Mouse (Mus musculus): ENCODE data around the gene Nxpe4. TPM values are rescaled to one million over a fixed set of nuclear protein-coding genes. Genes with fewer than 3 reads are reported as not detected.

The Nxpe4 gene
- total and polyA plus RNA-seq, 3 experiments = 9.2 to 14.9 TPM; not detected in 1

GRCm38 (mm10) chr9:48284221-48284620, 122.4 kb downstream of the Nxpe4 start:
- TF ChIP-seq SIN3A (IDR thresholded peaks at IDR 0.05; ENCODE audit: low read length) = no peak
- no peak for TF ChIP-seq ZKSCAN1 (IDR thresholded peaks at IDR 0.05; ENCODE audit: low read depth, low read length)
- TF ChIP-seq GATA1 (IDR thresholded peaks at IDR 0.05; ENCODE audit: low read depth, low read length) = no peak
- TF ChIP-seq KAT2A (conservative IDR thresholded peaks at IDR 0.05; ENCODE audit: low read depth, low read length) = no peak
- TF ChIP-seq TBP (IDR thresholded peaks at IDR 0.05; ENCODE audit: low read depth, low read length) = no peak
- TF ChIP-seq MAX (IDR thresholded peaks at IDR 0.05; ENCODE audit: low read length) = no peak
- no peak for TF ChIP-seq TCF12 (IDR thresholded peaks at IDR 0.05; ENCODE audit: low read depth, low read length)
- TF ChIP-seq CTCF (IDR thresholded peaks at IDR 0.05 in 2 of 3, conservative IDR thresholded peaks at IDR 0.05 in 1 of 3; ENCODE audit: control insufficient read depth in 1 of 3, insufficient read depth in 1 of 3, low read depth in 2 of 3, low read length in 3 of 3, poor library complexity in 1 of 3, severe bottlenecking in 1 of 3) = no peak
- TF ChIP-seq SMC3 (IDR thresholded peaks at IDR 0.05; ENCODE audit: low read depth, low read length) = no peak
- TF ChIP-seq USF2 (IDR thresholded peaks at IDR 0.05; ENCODE audit: borderline replicate concordance in 1 of 2, insufficient read depth in 1 of 2, low read depth in 1 of 2, low read length in 2 of 2) = no peak
- TF ChIP-seq MEF2A (IDR thresholded peaks at IDR 0.05; ENCODE audit: extremely low read depth, insufficient replicate concordance, low read depth, low read length, poor library complexity, severe bottlenecking) = no peak
- no peak for TF ChIP-seq POLR2A (IDR thresholded peaks at IDR 0.05; ENCODE audit: control insufficient read depth in 1 of 2, insufficient read depth in 1 of 2, low read depth in 1 of 2, low read length in 2 of 2, poor library complexity in 1 of 2)
- no peak for TF ChIP-seq RCOR1 (IDR thresholded peaks at IDR 0.05; ENCODE audit: low read depth, low read length)
- TF ChIP-seq MYB (IDR thresholded peaks at IDR 0.05; ENCODE audit: low read depth, low read length) = no peak
- no peak for TF ChIP-seq MYC (IDR thresholded peaks at IDR 0.05; ENCODE audit: low read depth, low read length)
- no peak for TF ChIP-seq ZNF384 (IDR thresholded peaks at IDR 0.05; ENCODE audit: low read depth, low read length)
- TF ChIP-seq RAD21 (IDR thresholded peaks at IDR 0.05; ENCODE audit: low read depth, low read length) = no peak

DNA sequence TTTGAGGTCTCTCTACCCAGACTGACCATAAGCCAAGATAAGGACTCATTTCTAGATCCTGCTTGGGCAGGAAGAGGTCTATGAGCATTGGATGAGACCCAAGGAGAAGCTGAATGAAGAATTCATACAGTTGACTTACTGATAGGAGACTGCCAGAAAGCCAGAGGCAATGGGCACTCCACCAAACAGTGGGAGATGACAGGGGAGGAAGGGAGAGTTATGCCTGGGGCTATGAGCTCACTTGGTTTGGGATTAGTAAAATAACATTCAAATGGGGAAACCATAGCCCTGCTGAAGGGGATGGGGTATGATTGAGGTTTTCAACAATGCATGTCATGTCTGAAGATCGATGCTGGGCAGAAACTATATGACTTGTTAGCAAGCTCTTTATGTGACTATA, 128.5 kb downstream of the Nxpe4 start:
- Histone ChIP-seq H3K27me3 (ENCODE audit: control insufficient read depth in 1 of 2, insufficient read depth in 2 of 2, low read length in 2 of 2) (no peaks in the 10 kb centered on the region), H3K27ac (ENCODE audit: control insufficient read depth, low read depth, low read length) (no peak overlapping the region), H3K9me3 (replicated peaks; ENCODE audit: insufficient read depth, low read length) (no peaks in the 10 kb centered on the region), H3K36me3 (ENCODE audit: control insufficient read depth in 1 of 2, insufficient read depth in 2 of 2, low read length in 2 of 2) (no peaks in the 10 kb centered on the region), H3K79me2 (ENCODE audit: control insufficient read depth, insufficient read depth, low read length, poor library complexity) (no peaks in the 10 kb centered on the region), H3K4me3 (ENCODE audit: control insufficient read depth in 1 of 2, insufficient read depth in 1 of 2, low read depth in 2 of 2, low read length in 2 of 2) (no peak overlapping the region), H3K4me1 (ENCODE audit: control insufficient read depth in 1 of 2, insufficient read depth in 2 of 2, low read length in 2 of 2) (no peaks in the 10 kb centered on the region), H3K9ac (ENCODE audit: control insufficient read depth, low read depth, low read length, poor library complexity, severe bottlenecking) (no peak overlapping the region)
- TF ChIP-seq ZKSCAN1 (IDR thresholded peaks at IDR 0.05; ENCODE audit: low read depth, low read length) (no peak), GABPA (IDR thresholded peaks at IDR 0.05; ENCODE audit: low read depth, low read length) (no peak), E2F4 (IDR thresholded peaks at IDR 0.05; ENCODE audit: borderline replicate concordance, low read depth, low read length) (no peak), MAZ (IDR thresholded peaks at IDR 0.05; ENCODE audit: low read depth, low read length) (no peak), ZMIZ1 (IDR thresholded peaks at IDR 0.05; ENCODE audit: low read depth, low read length) (no peak), POLR2AphosphoS2 (IDR thresholded peaks at IDR 0.05; ENCODE audit: low read length) (no peak)
- no peak for DNase-seq (ENCODE audit: low read depth, low spot score)

More at GRCm38 (mm10) chr9:48284221-48284620, 122.4 kb downstream of the Nxpe4 start:
- DNase-seq (ENCODE audit: low read depth, low spot score) = no peak
- Histone ChIP-seq H3K9me3 (replicated peaks; ENCODE audit: insufficient read depth, low read length) (no peaks in the 10 kb centered on the region), H3K36me3 (ENCODE audit: control insufficient read depth in 1 of 2, insufficient read depth in 2 of 2, low read length in 2 of 2) (no peaks in the 10 kb centered on the region), H3K79me2 (ENCODE audit: control insufficient read depth, insufficient read depth, low read length, poor library complexity) (no peaks in the 10 kb centered on the region), H3K4me3 (ENCODE audit: control insufficient read depth in 1 of 2, insufficient read depth in 1 of 2, low read depth in 2 of 2, low read length in 2 of 2) (no peak overlapping the region), H3K27ac (ENCODE audit: control insufficient read depth, low read depth, low read length) (no peak overlapping the region), H3K27me3 (ENCODE audit: control insufficient read depth in 1 of 2, insufficient read depth in 2 of 2, low read length in 2 of 2) (no peaks in the 10 kb centered on the region), H3K4me1 (ENCODE audit: control insufficient read depth in 1 of 2, insufficient read depth in 2 of 2, low read length in 2 of 2) (no peaks in the 10 kb centered on the region), H3K9ac (ENCODE audit: control insufficient read depth, low read depth, low read length, poor library complexity, severe bottlenecking) (no peak overlapping the region)
